Comparison of ENCODE assay signal across 12 mouse cellular contexts in genomic region chr7:97351792-97352513, GRCm38 (mm10).
"Had no signal": no experiment of that assay in that cellular context is flagged by ENCODE, and none has a peak within 500 bp of the region (broad histone marks: within the 10 kb centered on the region; RNA-seq: fewer than 3 reads in every experiment).

No protein-coding gene starts in this region.

- H3K4me2 ChIP-seq: kidney, embryonic 15.5 days; limb, embryonic 15.5 days; midbrain, embryonic 13.5 days; stomach, embryonic 15.5 days had no signal

- DNase-seq: kidney, postnatal 14 days; layer of hippocampus, adult 9-11 months; layer of hippocampus, postnatal 36 days; lung, adult 18-20 months; lung, postnatal 36 days; right cerebral cortex, postnatal 14 days; thymus, postnatal 36 days had no signal

- H3K9me3 ChIP-seq: kidney, embryonic 15.5 days; limb, embryonic 15.5 days; midbrain, embryonic 13.5 days; stomach, embryonic 15.5 days had no signal

- H3K4me3 ChIP-seq: kidney, embryonic 15.5 days; limb, embryonic 15.5 days; midbrain, embryonic 13.5 days; stomach, embryonic 15.5 days had no signal

- H3K27me3 ChIP-seq: kidney, embryonic 15.5 days; limb, embryonic 15.5 days; midbrain, embryonic 13.5 days; stomach, embryonic 15.5 days had no signal

- H3K36me3 ChIP-seq: stomach, embryonic 15.5 days had no signal

- ATAC-seq: midbrain, embryonic 13.5 days had no signal

- H3K27ac ChIP-seq: kidney, embryonic 15.5 days; limb, embryonic 15.5 days; liver, embryonic 14.5 days; midbrain, embryonic 13.5 days; stomach, embryonic 15.5 days had no signal

- H3K4me1 ChIP-seq: kidney, embryonic 15.5 days; limb, embryonic 15.5 days; midbrain, embryonic 13.5 days had no signal

- H3K9ac ChIP-seq: kidney, embryonic 15.5 days; limb, embryonic 15.5 days; liver, embryonic 14.5 days; midbrain, embryonic 13.5 days; stomach, embryonic 15.5 days had no signal
